Mouse (Mus musculus) MEL (cell line): ENCODE measurements around the gene Spo11.

Experiments used
- CTCF ChIP-seq, 3 experiments: IDR thresholded peaks in 2 of 3; conservative IDR thresholded peaks in 1 of 3; 2 replicates each; pipeline ENCODE4 v1.5.1; 2011 to 2012; ENCODE audit warnings: low read length in 3 of 3, low read depth in 2 of 3, mild to moderate bottlenecking in 2 of 3, improper control_type of control experiment in 1 of 3, inconsistent platforms in 1 of 3, mixed read lengths in 1 of 3, moderate library complexity in 1 of 3; ENCODE audit not compliant: control insufficient read depth in 1 of 3, insufficient read depth in 1 of 3, poor library complexity in 1 of 3, severe bottlenecking in 1 of 3
- ETS1 ChIP-seq: IDR thresholded peaks from 2 replicates; pipeline ENCODE4 v1.6.1; 2012; ENCODE audit warnings: low read depth, mild to moderate bottlenecking, inconsistent platforms, low read length, improper control_type of control experiment, moderate library complexity
- HCFC1 ChIP-seq: IDR thresholded peaks from 2 replicates; pipeline ENCODE4 v1.6.1; 2012; ENCODE audit warnings: low read depth, mild to moderate bottlenecking, inconsistent platforms, low read length, improper control_type of control experiment, moderate library complexity
- MXI1 ChIP-seq: IDR thresholded peaks from 2 replicates; pipeline ENCODE4 v1.6.1; 2011; ENCODE audit warnings: mild to moderate bottlenecking, low read depth, low read length, improper control_type of control experiment
- POLR2A ChIP-seq, 2 experiments: IDR thresholded peaks; 2 replicates each; pipeline ENCODE4 v1.6.1; 2011 to 2012; ENCODE audit warnings: low read length in 2 of 2, mild to moderate bottlenecking in 2 of 2, control low read depth in 1 of 2, improper control_type of control experiment in 1 of 2, low read depth in 1 of 2, moderate library complexity in 1 of 2; ENCODE audit not compliant: control insufficient read depth in 1 of 2, insufficient read depth in 1 of 2, poor library complexity in 1 of 2
- POLR2AphosphoS2 ChIP-seq: IDR thresholded peaks from 2 replicates; pipeline ENCODE4 v1.6.1; 2011; ENCODE audit warnings: low read length, improper control_type of control experiment
- SIN3A ChIP-seq: IDR thresholded peaks from 2 replicates; pipeline ENCODE4 v1.6.1; 2012; ENCODE audit warnings: low read length, improper control_type of control experiment, inconsistent platforms
- ZMIZ1 ChIP-seq: IDR thresholded peaks from 2 replicates; pipeline ENCODE4 v1.6.1; 2012; ENCODE audit warnings: low read depth, mild to moderate bottlenecking, inconsistent platforms, low read length, improper control_type of control experiment, moderate library complexity

DNA sequence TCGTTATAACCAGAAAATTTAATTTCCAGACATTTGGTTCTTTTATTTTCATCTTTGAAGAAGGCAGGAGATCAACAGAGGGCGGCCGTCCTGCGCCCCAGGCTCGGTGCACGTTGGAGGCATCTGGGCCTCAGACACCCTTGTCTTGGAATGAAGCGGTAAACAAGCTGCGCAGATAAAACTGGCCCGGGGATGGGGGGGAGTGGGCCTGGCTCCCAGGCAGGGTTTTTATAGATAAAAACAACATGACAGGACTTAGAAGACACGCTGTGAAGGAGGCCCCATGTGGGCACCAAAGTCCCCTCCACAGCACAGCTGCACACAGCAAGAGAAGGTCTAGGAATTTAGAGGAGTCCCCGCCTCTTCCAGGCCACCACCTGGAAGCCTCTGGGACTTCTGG, 26.8 kb upstream of the Spo11 start:
- TF ChIP-seq CTCF (IDR thresholded peaks at IDR 0.05 in 2 of 3, conservative IDR thresholded peaks at IDR 0.05 in 1 of 3; ENCODE audit: control insufficient read depth in 1 of 3, insufficient read depth in 1 of 3, low read depth in 2 of 3, low read length in 3 of 3, poor library complexity in 1 of 3, severe bottlenecking in 1 of 3) (no peak), MXI1 (no peak), POLR2A (IDR thresholded peaks at IDR 0.05; ENCODE audit: control insufficient read depth in 1 of 2, insufficient read depth in 1 of 2, low read depth in 1 of 2, low read length in 2 of 2, poor library complexity in 1 of 2) (no peak), SIN3A (no peak), ETS1 (no peak), POLR2AphosphoS2 (no peak), HCFC1 (no peak), ZMIZ1 (no peak)
